Mouse (Mus musculus) kidney, postnatal 36 days (tissue): ENCODE measurements around the gene Cspg4.
A peak's percentile ranks its signal among the peaks of the same experiment; 100 is the strongest.

Experiments used
- DNase-seq, 2 experiments: peaks; one replicate each; pipeline ENCODE4 v3.0.0; 2021 to 2022; ENCODE audit warnings: mixed read lengths in 2 of 2

Gene Cspg4

DNA sequence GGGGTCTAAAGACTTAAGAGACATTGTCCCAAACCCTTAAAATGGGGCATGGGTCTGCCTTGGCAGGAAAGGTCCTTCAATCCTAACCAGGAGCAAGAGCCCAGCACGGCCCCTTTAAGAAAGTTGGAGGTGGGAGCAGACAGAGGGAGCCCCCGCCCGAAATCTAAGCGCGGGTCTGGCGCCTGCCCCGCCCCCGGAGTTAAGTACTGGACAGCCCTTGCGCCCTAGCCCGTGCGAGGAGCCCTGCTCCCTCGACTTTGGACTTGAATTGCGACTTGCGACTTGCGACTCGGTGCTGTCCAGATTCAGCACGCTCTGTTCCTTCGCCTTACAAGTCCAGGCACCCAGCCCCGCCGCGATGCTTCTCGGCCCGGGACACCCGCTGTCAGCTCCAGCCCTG is at the start of gene Cspg4:
TSS of gene Cspg4 (plus strand) at position 202 of the 400 bp plus-strand sequence.
- peak; percentile 90 to 91 for DNase-seq

DNA sequence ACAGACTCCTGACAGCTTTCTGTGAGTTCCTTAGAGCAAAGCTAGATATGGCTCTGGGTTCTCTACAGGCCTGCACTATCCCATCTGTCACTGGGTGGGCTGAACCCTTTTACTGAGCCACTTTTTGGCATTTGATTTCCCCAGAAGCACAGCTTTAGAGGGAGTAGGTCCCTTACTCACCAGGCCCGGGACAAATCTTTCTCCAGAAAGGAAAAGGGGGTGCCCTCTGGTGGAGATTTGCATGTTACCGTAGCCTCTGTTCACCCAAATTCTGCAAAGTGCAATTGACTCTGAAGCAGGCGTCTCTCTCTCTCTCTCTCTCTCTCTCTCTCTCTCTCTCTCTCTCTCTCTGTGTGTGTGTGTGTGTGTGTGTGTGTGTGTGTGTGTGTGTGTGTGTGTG is 39.9 kb upstream of the Cspg4 start:
- peak; percentile 20 to 63 for DNase-seq

DNA sequence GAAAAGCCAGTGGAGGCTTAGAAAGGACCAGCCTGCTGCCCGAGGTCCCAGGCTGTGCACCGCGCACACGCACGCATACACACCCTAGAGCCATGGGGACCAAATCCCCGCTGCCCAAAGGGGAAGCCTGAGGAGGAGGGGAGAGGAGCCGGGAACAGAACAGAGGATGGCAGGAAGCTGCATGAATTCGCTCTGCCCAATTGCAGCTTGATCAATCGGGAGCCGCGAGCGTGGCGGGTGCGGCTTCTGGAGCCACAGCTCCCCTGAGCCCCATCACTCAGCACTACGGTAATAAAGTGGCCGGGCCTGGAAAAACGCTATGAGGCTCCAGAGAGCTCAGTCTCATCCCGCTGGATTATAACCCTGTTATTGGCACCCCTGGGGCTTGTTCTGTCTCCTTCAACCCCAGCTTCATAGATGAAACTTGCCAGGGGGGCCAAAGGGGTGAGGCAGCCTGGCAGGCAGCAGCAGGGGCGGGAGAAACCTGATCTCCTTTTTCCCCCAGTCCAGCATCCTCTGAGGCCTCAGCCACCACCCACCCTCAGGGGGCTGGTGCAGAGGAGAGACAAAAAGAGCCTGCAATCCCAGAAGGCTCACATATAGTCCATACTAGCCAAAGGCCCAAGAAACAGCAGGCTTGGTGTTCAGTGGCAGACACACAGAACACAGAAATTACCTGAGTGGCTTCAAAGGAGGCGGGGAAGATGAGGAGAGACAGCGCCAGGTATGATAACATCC is 39.2 kb upstream of the Cspg4 start:
- DNase-seq: no peak

DNA sequence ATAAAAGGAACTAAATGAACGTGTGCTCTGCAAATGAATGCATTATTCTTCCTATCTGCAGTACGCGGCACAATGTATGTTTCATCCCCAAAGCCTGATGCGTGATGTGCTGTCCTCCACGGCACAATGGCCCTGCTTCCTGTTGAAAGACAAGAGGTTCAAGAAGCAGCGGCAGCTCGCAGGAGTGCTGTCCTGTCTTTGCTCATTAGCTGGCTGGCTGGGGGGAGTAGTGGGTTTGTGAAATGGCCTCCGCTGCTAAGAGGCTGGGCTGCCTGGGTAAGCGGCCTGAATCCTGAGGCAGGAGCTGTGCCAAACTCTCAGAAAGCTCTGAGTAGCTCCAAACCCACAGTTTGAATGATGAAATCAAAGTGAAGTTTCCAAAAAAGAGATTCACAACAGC is 36.7 kb upstream of the Cspg4 start:
- DNase-seq: no peak

DNA sequence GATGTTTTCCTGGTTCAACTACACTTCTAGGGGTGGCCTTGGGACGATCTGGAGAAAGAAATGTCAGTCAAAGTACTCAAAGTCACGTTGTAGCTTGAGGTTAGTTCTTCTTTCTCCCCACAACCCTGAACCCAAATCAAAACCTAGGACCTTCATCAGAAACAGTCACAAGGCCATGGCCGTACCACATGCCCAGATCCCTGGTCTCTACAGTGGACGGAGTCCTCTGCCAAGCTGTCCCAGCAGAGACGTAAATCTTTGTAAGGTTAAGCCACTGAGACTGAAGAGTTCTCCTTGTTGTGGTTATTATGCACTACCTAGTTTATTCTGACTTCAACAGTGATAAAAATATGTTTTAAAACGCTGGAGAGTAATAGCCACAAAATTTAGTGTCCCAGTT is 36.0 kb upstream of the Cspg4 start:
- DNase-seq: no peak

DNA sequence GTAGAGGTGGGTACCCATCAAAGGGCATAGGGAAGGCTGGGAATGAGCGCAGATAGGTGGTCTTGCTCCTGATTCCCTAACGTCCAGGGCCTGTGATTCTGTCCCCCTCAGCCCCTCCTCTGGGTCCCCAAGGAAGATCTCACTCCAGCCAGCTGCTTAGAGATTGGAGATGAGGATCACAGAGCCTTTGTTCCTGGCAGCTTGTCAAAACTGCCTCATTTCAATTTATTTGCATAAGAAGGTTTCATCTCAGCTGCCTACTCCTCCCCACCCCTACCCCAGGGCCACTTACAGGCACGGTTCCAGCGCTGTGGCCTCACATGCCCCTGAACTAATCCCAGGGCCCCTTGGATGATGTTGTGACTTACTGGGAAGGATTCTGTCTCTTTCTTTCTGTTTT is 34.7 kb upstream of the Cspg4 start:
- DNase-seq: peak; percentile 19 to 21

DNA sequence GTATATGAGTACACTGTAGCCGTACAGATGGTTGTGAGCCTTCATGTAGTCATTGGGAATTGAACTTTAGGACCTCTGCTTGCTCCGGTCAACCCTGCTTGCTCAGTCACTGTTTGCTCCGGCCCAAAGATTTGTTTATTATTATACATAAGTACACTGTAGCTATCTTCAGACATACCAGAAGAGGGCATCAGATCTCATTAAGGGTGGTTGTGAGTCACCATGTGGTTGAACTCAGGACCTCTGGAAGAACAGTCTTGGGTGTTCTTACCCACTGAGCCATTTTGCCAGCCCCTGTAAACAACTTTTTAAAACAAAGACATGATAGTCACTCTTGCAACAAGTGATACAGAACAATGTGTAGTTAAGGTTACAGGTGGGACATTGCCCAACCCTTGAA is 32.9 kb upstream of the Cspg4 start:
- DNase-seq: no peak

DNA sequence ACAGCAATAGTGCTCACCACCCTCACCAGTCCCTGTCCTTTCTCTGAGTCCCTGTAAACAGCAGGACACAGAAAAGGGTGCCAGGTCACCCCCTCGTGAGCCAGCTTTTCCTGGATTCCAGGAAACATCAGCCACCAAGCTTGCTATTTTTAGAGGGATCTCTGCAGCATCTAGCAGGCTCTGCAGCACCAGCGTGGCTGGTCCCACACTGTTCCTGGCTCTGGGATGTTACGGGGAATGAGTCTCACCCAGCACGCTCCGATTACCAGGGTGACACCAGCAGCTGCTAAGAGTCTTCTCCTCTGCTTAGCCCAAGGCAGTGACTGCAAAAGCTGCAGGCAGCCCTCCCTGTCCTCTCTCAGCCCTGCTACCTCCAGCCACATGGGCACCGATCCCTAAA is 31.9 kb upstream of the Cspg4 start:
- peak in 1 of 2 experiments; percentile 23 for DNase-seq

DNA sequence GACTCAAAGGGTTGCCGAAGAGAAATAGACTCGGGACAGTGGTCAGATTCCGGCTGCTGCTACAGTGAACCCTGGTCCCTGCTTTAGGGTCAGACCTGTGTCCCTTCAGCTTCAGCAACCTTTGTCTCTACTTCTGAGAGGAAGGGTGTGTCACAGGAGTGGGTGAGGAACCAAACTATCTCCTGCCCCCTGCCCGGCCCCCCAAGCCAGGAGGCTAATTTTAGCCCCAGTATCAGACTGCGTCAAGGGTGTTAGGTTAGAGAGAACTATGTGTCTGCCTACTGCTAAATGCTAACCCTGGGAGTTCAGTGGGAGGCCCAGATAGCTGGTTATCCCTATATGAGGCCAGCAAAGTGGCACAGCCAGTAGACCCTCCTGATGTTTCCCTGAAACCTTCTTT is 29.7 kb upstream of the Cspg4 start:
- DNase-seq: no peak

DNA sequence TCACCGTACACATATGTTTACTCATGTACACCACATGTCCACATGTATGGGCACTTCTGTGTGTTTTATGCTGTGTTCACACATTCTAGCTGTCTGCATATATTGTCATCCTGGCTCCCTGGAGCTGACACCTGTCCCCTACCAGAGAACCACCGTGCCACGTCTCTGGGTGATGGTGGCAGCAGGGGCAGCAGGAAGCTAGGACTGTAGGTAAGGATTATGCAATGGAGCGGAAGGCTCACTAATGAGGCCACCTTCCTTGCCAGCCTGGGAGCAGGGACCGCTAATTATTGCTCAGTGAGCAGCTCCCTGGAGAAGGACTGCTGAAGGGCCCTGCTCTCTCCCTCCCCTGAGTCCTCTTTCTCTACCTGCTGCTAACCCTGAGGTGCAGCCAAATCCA is 24.1 kb upstream of the Cspg4 start:
- DNase-seq: no peak

DNA sequence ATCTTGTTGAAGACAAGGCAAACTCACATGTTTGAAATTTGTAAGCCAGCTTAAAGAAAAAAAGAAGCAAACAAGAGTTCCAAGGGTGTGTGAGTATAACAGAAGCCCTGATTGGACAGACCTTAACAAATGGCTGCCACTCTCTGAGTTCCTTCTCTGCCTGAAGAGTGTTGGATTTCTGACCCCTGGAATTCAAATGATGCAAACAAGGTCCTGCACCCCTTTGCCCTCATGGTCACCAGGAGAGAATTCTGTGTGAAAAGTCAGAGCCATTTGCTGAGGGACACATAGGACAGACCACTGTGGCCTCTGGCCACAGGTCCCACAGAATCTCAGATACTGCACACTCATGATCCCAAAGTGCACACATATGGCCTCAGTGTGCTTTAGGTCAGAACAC is 23.0 kb upstream of the Cspg4 start:
- DNase-seq: no peak

DNA sequence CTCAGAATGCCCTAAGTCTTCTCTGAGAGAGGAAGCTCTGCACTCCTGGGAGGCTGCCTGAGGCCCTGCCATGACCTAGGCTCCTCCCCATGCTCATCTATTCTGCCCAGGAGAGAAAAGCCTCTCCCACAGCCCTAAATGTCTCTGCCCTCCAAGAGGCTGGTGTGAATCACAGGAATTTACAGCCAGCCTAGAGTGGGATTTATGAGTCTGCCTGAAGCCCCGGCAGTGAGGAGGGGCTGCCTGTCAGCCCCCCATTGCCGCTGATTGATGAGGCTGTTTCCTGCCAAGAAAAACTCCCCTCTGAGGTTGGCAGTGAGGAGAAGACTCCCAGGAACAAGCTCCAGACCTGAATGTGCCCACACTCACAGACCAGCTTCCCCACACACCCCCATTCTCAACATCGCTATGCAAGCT is 22.5 kb upstream of the Cspg4 start:
- DNase-seq: no peak

DNA sequence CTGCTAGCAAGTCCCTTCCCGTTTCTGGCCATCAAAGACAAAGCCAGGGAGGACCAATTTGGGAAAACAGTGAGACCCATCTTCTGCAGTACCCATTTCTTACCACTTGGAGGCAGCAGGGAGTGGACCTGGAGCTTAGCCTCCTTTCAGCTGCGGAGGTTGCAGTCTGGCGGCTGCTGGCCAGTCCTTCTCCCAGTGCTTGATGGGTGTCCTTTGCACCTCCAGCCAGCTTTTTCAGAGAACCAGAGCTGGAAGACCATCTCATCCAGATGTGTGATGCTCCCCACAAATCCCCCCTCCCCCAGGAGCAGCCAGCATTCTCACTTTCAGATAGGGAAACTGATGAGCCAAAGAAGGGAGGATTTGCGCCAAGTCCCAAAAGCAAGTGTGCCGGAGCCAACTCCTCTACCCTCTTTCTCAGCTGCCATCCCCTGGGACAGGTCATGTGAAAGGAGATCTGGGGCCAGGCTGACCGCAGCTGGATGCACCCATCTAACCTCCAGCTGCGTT is 21.1 kb upstream of the Cspg4 start:
- DNase-seq: peak; percentile 69 to 84

DNA sequence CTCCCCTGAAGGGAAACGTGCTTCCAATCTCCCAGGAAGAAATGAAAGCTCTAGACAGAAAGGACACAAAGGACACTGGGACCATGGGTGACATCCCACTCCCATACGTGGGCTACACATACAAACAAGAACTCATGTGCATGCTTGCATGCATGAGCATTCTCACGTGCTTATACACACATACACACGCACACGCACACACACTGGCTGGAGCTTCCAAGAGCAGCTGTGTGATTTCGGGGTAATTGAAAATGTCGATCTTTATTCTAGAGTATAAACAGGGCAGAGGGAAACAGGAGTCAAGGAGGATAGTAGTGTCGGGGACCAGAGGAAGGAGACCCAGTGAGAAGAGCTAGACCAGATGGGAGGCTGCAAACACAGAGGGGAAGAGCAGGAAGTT is 20.2 kb upstream of the Cspg4 start:
- DNase-seq: no peak

DNA sequence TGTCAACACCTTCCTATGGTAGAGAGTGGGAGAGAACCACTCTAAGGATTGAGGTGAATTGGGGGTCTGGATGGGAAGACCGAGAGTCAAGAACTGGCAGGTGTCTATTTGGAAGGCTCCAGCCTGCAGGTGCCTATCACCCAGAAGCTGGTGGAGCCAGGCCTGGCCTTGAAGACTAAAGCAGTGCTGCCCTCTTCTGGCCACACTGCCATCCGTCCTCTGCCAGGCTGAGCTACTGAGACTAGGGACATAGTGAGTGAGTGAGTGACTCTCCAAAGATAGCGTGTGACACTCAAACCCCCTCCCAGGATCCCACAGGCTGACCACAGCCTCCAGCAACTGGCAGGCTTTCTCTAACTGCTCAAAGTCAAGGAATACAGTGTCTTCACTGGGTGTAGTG is 17.3 kb upstream of the Cspg4 start:
- peak; percentile 75 to 92 for DNase-seq

DNA sequence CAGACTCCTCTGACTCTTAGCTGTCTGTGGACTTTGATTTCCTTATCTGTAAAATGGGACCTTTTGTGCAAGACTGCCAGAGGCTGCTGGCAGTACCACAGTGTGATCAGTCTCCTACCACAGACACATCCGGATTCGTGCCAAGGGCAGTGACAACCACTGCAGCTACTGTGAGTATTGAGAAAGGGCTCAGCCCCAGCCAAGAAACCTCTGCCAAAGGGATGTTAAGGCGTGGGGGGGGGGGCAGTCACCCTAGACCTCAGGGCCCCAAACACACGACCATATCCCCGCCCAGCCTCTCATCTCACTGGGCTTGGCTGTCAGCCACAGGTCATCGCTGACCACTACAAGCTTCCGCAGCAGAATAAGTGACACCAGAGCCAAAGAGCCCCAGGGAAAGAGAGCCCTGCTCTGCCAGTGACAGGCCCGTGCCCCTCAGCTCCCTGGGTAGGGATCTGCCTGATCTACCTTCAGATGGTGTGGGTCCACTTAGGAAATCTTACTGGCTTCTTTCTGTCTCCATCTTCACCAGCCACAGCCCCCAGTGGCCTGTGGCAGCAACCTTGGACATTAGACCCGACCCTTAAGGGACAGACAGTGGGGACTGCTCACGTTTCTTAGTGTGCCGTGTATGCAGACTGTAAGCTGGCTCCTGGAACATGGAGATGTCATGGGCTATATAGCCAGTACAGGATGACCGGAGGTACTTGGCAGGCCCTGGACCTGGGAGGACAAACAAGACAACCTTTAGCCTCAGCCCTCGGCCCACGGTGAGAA is 14.5 kb upstream of the Cspg4 start:
- DNase-seq: peak in 1 of 2 experiments; percentile 48

DNA sequence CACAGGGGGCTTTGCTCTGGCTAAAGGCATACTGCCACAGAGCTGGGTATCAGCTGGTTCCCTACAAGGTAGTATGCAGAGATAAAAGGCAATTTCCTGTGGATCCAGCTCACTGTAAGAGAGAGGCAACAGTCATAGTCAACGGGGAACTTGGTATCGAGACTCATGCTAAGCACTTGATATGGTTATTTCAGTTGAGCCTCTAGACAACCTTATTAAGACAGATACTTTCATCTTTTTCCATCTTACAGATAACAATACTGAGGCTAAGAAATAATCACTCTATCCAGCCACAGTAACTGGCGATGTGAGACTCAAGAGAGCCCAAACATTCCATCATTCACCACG is 14.0 kb upstream of the Cspg4 start:
- DNase-seq: no peak

DNA sequence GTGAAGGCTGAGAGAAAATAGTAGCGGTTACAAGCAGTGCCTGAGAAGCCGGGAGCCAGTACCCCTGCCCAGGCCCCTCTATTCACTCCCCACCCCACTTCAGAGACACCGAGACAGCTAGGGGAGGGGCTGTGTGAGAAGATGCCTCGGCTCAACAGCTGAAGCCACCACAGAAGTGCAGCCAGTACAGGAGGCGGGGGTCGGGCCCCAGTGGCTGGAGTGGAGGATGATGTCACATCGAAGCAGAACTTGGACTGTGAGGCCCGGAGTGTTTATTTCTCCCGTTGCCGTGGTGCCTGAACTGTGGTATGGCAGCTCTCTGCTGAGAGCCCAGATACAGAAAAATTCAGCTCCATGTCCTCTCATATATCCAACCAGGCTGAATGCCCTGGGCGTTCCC is 13.1 kb upstream of the Cspg4 start:
- no peak for DNase-seq

DNA sequence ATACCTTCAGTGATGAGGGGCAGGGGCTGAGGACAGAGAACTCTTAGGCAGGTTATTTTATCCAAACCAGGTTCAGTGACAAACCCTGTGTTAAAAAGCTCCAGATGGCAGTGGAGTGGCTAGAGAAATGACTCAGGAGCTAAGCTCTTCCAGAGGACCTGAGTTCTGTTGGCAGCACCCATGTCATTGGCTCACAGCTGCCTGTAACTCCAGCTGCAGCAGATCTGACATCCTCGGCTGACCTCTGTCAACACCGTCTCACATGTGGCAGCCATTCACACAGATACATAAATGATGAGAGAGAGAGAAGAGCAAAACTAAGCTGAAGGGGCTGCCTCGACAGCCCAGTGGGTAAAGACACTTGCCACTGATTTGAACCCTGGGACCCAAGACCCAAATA is 7.4 kb upstream of the Cspg4 start:
- DNase-seq: no peak

DNA sequence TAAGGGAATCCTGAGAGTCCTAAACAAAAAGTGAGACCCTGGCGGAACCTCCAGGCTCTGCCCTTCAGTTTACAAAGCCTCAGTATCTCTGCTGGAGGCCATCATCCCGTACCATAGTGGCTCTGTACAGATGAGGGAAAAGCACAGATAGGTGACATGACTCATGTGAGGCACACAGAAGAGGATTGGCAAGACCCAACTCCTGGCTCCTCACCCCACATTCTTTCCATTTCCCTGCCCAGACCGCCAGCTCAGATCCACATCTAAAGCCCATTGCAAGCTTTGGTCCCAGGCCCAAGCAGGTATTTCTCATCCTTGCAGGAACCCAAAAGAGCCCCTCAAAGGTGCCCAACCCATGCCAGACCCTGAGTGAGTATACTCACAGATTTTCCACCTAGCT is 4.8 kb upstream of the Cspg4 start:
- no peak for DNase-seq

DNA sequence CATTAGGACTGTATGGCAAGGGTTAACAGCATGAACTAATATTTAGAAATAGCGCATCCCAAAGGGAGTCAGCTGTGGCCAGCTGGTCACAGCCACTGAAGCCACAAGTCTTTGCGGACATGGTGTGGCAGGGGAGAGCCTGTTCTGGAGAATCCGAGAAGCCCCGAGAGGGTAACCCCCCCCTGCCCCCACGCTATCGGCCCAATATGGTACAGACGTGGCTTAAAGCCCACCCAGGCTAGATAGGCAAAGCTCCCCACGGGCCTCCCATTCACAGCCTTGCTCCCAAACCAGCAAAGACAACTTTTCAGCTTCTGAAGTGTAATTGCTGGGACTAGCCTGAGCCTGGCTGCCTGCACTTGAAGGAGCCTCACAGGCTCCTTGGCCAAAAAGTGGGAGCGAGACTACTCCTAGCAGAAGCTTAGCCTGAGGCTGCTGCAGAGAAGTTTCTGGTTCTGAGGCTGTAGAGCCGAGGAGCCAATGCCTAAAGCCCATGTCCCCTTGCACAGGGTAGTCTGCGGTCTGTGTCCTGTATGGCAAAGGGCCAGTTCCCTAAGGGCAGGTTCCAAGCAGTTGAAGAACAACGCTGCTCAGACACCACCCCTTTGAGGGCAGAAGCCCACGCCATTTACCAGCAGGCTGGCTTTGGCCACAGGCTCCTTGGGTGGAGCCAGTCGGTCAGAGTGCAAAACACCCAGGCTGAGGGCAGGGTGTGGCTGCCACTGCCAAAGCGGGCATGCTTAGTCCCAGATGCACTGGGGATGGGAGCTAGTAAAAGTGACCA is 4.2 kb upstream of the Cspg4 start:
- DNase-seq: peak; percentile 55 to 56

DNA sequence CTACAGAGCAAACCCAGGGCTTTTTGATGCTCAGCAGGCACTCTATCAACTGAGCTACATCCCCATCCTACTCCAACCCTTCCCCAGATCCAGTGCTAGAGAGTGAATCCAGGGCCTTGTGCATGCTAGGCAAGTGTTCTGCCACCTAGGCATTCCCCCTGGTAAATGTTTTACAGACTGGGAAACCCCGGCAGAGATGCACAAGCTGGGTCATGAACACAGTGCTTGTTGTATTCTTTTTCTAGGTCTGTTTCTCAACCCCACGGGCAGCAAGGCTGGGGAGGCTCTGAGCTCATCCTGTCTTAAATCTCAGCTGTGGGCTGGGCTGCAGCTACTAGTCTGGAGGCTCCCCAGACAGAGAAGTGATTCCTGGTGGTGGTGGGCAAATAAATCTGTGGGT is 2.0 kb upstream of the Cspg4 start:
- peak; percentile 59 to 65 for DNase-seq

DNA sequence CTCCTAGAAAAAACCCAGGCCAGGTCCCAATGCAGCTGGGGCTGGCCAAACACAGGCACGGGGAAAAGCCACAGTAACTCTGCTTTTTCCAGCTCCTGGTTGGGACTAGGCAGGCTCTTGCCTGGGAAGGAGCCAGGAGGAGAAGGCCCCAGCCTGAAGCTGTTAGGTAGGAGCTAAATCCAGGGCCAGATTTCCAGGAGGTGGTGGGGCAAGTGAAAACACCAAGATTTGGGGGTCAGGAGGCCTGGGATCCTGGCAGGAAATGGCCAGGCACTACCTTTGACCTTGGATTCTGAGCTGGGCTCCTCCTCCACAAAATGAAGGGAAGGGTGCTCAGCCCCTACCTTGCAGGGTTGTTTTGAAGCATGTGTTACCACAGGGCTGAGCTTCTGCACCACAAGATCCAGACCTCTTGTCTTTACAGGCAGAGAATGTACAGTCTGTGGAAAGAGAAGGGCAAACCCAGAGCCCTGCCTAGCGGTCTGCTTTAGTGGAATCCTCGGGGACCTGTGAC is 560 bp upstream of the Cspg4 start, which contains the start of gene Odf3l1:
TSS of gene Odf3l1 (minus strand) at position 464 of the 514 bp plus-strand sequence.
- peak; percentile 40 to 62 for DNase-seq
